Mouse (Mus musculus) kidney, postnatal 36 days (tissue): ENCODE data around the gene Olfr294.

ENCODE experiments used
- DNase-seq, 2 experiments: peaks; one replicate each; pipeline ENCODE4 v3.0.0; 2021 to 2022; ENCODE audit warnings: mixed read lengths in 2 of 2

Gene Olfr294

GRCm38 (mm10) chr7:86616543-86616942, at the start of gene Olfr294:
Gene Olfr294, minus strand, starts transcription at chr7:86616643.
- DNase-seq = no peak

GRCm38 (mm10) chr7:86648761-86649160, 32.3 kb upstream of the Olfr294 start, which contains the start of gene Olfr293:
Gene Olfr293, plus strand, starts transcription at chr7:86649061.
- DNase-seq = no peak

- DNase-seq = no peak
Observed at GRCm38 (mm10) chr7:86583562-86583961, 32.9 kb downstream of the Olfr294 start, which contains the start of gene Olfr295. Gene Olfr295, plus strand, starts transcription at chr7:86583862.
